Mouse (Mus musculus) limb, embryonic 12.5 days (tissue): ENCODE measurements around the gene Pfas. TPM values are rescaled to one million over a fixed set of nuclear protein-coding genes. Genes with fewer than 3 reads are reported as not detected.

Experiments
- ATAC-seq: fragments of 200-750 bp; cut with Nextera tagmentation; 2 replicates; pipeline ENCODE4 v1.8.0; 2017; ENCODE audit warnings: low read depth, moderate TSS enrichment; ENCODE audit not compliant: insufficient number of reproducible peaks, insufficient read depth, low FRiP score, low TSS enrichment
- H3K27ac ChIP-seq: fragments of 300-500 bp; sonication (generic); 2 replicates; pipeline ENCODE4 v1.5.1; 2016; ENCODE audit warnings: mild to moderate bottlenecking, moderate library complexity
- H3K27me3 ChIP-seq: fragments of 300-500 bp; sonication (generic); 2 replicates; pipeline ENCODE4 v1.6.1; 2016; ENCODE audit warnings: mild to moderate bottlenecking, moderate library complexity
- H3K36me3 ChIP-seq: fragments of 300-500 bp; sonication (generic); 2 replicates; pipeline ENCODE4 v1.6.1; 2016; ENCODE audit warnings: mild to moderate bottlenecking, moderate library complexity
- H3K4me1 ChIP-seq: fragments of 300-500 bp; sonication (generic); replicated peaks from 2 replicates; pipeline ENCODE4 v1.6.1; 2016
- H3K4me2 ChIP-seq: fragments of 300-500 bp; sonication (generic); 2 replicates; pipeline ENCODE4 v1.6.1; 2016; ENCODE audit warnings: mild to moderate bottlenecking, moderate library complexity
- H3K4me3 ChIP-seq: fragments of 300-500 bp; sonication (generic); replicated peaks from 2 replicates; pipeline ENCODE4 v1.5.1; 2016; ENCODE audit warnings: mild to moderate bottlenecking
- H3K9ac ChIP-seq: fragments of 300-500 bp; sonication (generic); replicated peaks from 2 replicates; pipeline ENCODE4 v1.6.1; 2016; ENCODE audit warnings: mild to moderate bottlenecking, moderate library complexity
- H3K9me3 ChIP-seq: fragments of 300-500 bp; sonication (generic); 2 replicates; pipeline ENCODE4 v1.6.1; 2016; ENCODE audit warnings: mild to moderate bottlenecking, moderate library complexity
- WGBS: fragments of 180-500 bp; shearing (Covaris S2); methylation state at CpG from one replicate; pipeline ENCODE4 v1.1.7; 2016; 5-methylcytosine and 5-hydroxymethylcytosine counted together
- polyA plus RNA-seq: library from polyadenylated mRNA; unstranded; fragments of >200 nt; fragmentation: Nextera tagmentation; extraction: Ambion mirVana; gene quantifications from 2 replicates; pipeline ENCODE4 v1.2.1, GENCODE M21; 2016

Gene Pfas
- polyA plus RNA-seq, 1 experiment from 2014 or later, result 48.5 TPM

GRCm38 (mm10) chr11:69037231-69038061, 29.2 kb upstream of the Pfas start:
- Histone ChIP-seq H3K27me3 (no peaks in the 10 kb centered on the region), H3K9ac (peak overlapping the region; percentile 80), H3K4me2 (peak overlapping the region; percentile 55), H3K9me3 (no peaks in the 10 kb centered on the region), H3K4me3 (peak overlapping the region; percentile 69), H3K36me3 (peaks cover 39% of the 10 kb centered on the region), H3K4me1 (peaks cover 21% of the 10 kb centered on the region), H3K27ac (peak overlapping the region; percentile 86)
- 1% methylated on average over 34 of the region's 34 CpGs for WGBS
- no peak for ATAC-seq

DNA sequence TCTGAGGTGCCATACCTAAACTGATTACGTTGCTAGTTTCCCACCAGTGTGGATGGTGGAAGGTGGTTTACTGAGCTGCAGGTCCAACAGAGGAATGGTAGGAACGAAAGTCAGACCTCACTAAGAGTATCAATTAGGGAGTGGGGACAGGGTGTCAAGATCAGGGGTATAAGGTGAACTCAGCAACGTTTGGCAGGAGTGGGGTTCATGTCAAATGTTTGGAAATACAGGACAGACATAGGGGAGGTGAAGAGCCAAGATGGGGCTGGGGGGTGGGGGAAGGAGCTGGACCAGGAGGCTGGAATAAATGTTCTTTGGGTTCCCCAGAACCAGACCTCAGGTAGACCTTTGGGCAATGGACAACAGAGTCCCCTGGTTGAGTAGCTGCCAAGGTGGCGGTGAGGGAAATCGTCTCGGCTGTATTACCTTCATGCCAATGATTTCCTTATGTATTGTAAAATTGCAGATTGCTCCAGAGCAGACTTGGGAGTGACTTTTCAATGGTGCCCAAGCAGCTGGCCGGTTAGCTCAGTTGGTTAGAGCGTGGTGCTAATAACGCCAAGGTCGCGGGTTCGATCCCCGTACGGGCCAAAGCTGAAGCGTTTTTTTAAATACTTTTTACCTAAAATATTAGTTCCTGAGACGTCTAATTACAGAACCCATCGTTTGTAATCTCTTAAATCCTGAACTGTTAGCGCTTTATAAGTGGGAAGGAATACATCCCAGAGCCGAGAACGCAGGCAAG, 28.4 kb upstream of the Pfas start:
- Histone ChIP-seq H3K4me3 (peak overlapping the region; percentile 69), H3K9ac (peak overlapping the region; percentile 80), H3K36me3 (peaks cover 46% of the 10 kb centered on the region), H3K4me1 (peaks cover 21% of the 10 kb centered on the region), H3K27ac (peak overlapping the region; percentile 86), H3K9me3 (no peaks in the 10 kb centered on the region), H3K27me3 (no peaks in the 10 kb centered on the region), H3K4me2 (peak overlapping the region; percentile 55)
- 10% methylated on average over 20 of the region's 20 CpGs for WGBS
- ATAC-seq, result no peak

- peaks cover 54% of the 10 kb centered on the region for H3K36me3 ChIP-seq
Observed at GRCm38 (mm10) chr11:69035849-69036248, 27.6 kb upstream of the Pfas start.

GRCm38 (mm10) chr11:69035411-69035810, 27.2 kb upstream of the Pfas start:
- Histone ChIP-seq H3K9ac (no peak overlapping the region), H3K4me1 (peaks cover 21% of the 10 kb centered on the region), H3K4me3 (0 out of 2 replicates have a peak overlapping the region, but pooled peaks have one; percentile 12), H3K27me3 (no peaks in the 10 kb centered on the region), H3K36me3 (peaks cover 58% of the 10 kb centered on the region), H3K27ac (peak overlapping the region; percentile 24), H3K9me3 (no peaks in the 10 kb centered on the region), H3K4me2 (no peak overlapping the region)
- WGBS, result 86% methylated on average over 9 of the region's 9 CpGs
- ATAC-seq, result no peak

More at GRCm38 (mm10) chr11:69035849-69036248, 27.6 kb upstream of the Pfas start:
- peaks cover 21% of the 10 kb centered on the region for H3K4me1 ChIP-seq
- H3K9ac ChIP-seq, result no peak overlapping the region
- H3K27ac ChIP-seq, result peak overlapping the region; percentile 24
- no peaks in the 10 kb centered on the region for H3K27me3 ChIP-seq
- peak overlapping the region; percentile 55 for H3K4me2 ChIP-seq
- no peak for ATAC-seq
- WGBS, result 11% methylated on average over 8 of the region's 8 CpGs
- peak overlapping the region; percentile 12 for H3K4me3 ChIP-seq
- H3K9me3 ChIP-seq, result no peaks in the 10 kb centered on the region

DNA sequence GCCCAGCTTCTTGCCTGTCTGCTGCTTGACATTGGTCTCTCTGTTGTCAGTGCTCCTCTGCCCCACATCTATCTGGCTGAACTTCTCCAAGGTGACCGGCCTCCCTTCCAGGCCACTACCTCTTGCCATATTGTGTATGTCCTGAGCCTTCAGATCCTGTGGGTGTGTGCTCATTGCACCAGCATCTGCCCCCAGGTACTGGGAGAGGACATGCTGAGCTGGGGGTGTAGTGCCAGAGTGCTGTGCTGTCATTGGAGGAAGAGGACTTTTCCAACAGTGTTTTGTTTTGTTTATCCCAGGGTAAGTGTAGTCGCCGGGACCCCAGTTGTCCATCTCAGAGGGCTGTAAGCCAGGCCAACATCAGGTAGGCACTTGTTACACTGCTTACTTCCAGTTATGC, 26.3 kb upstream of the Pfas start:
- no peaks in the 10 kb centered on the region for H3K9me3 ChIP-seq
- no peak for ATAC-seq
- H3K27me3 ChIP-seq, result no peaks in the 10 kb centered on the region
- H3K4me3 ChIP-seq, result no peak overlapping the region
- no peak overlapping the region for H3K9ac ChIP-seq
- H3K4me2 ChIP-seq, result no peak overlapping the region
- H3K27ac ChIP-seq, result no peak overlapping the region
- H3K4me1 ChIP-seq, result peaks cover 19% of the 10 kb centered on the region
- 86% methylated on average over 3 of the region's 3 CpGs for WGBS
- peaks cover 67% of the 10 kb centered on the region for H3K36me3 ChIP-seq

DNA sequence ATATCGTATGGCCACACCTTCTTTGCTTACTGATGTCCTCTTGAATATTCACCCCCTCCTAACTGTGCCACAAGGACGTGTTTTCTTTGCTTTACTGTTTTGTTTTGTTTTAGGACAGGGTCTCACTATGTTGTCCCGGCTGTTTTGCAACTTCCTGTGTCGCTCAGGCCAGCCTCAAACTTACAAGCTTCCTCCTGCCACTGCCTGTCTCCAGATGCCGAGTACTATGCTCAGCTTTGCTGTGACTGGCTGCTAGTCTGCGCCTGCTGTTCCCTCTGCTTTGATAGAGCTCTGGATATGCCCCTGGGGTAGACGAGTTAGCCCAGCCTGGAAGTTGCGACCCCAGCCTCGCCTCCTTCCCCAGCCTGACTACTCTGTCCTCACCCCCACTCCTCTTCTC, 25.3 kb upstream of the Pfas start:
- no peak overlapping the region for H3K4me3 ChIP-seq
- peaks cover 9% of the 10 kb centered on the region for H3K4me1 ChIP-seq
- H3K36me3 ChIP-seq, result peaks cover 77% of the 10 kb centered on the region
- H3K27me3 ChIP-seq, result no peaks in the 10 kb centered on the region
- H3K9me3 ChIP-seq, result no peaks in the 10 kb centered on the region
- ATAC-seq, result no peak
- H3K9ac ChIP-seq, result no peak overlapping the region
- H3K27ac ChIP-seq, result no peak overlapping the region
- WGBS, result 76% methylated on average over 9 of the region's 9 CpGs
- H3K4me2 ChIP-seq, result no peak overlapping the region

DNA sequence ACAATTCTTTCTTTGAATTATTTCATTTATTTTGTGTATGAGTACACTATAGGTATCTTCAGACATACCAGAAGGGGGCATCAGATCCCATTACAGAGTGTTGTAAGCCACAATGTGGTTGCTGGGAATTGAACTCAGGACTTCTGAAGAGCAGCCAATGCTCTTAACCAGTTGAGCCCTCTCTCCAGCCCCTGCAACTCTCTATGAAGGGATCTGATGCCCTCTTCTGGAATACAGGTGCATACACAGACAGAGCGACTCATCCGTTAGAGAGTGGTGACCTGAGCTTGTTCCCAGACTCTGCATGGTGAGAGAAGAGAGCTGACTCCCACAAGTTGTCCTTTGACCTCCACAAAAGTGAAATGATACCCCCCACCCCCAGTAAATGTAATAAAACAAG, 20.5 kb upstream of the Pfas start:
- peaks cover 99% of the 10 kb centered on the region for H3K36me3 ChIP-seq
- 72% methylated on average over 2 of the region's 2 CpGs for WGBS

GRCm38 (mm10) chr11:69026562-69026961, 18.3 kb upstream of the Pfas start:
- Histone ChIP-seq H3K9me3 (no peaks in the 10 kb centered on the region), H3K27ac (no peak overlapping the region), H3K36me3 (peaks cover 100% of the 10 kb centered on the region), H3K4me1 (no peaks in the 10 kb centered on the region), H3K27me3 (no peaks in the 10 kb centered on the region), H3K9ac (no peak overlapping the region), H3K4me2 (no peak overlapping the region), H3K4me3 (no peak overlapping the region)
- WGBS, result 95% methylated on average over 3 of the region's 3 CpGs
- ATAC-seq, result no peak

More for the DNA sequence above, 20.5 kb upstream of the Pfas start:
- H3K9ac ChIP-seq, result no peak overlapping the region
- no peak overlapping the region for H3K27ac ChIP-seq
- no peaks in the 10 kb centered on the region for H3K4me1 ChIP-seq
- H3K4me3 ChIP-seq, result no peak overlapping the region
- H3K9me3 ChIP-seq, result no peaks in the 10 kb centered on the region
- H3K4me2 ChIP-seq, result no peak overlapping the region
- ATAC-seq, result no peak
- no peaks in the 10 kb centered on the region for H3K27me3 ChIP-seq

DNA sequence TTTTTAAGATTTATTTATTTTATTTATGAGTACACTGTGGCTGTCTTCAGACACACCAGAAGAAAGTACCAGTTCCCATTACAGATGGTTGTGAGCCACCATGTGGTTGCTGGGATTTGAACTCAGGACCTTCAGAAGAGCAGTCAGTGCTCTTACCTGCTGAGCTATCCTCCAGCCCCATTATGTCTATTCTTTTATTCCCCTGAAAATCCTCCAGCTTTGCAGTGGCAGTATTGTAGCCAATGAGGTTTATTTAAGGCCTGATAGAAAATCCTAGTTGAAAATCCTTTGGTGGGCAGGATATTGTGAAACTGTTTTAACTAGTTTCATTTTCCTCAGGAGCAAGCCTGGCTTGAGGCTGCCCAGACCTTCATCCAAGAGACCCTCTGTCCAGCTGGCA, 12.4 kb upstream of the Pfas start:
- H3K4me3 ChIP-seq, result no peak overlapping the region
- no peak overlapping the region for H3K27ac ChIP-seq
- H3K27me3 ChIP-seq, result no peaks in the 10 kb centered on the region
- H3K4me1 ChIP-seq, result peaks cover 8% of the 10 kb centered on the region
- peaks cover 54% of the 10 kb centered on the region for H3K36me3 ChIP-seq
- ATAC-seq, result no peak
- H3K9me3 ChIP-seq, result no peaks in the 10 kb centered on the region
- H3K4me2 ChIP-seq, result no peak overlapping the region
- no peak overlapping the region for H3K9ac ChIP-seq

GRCm38 (mm10) chr11:69016755-69017154, 8.5 kb upstream of the Pfas start:
- Histone ChIP-seq H3K4me2 (peak overlapping the region; percentile 65), H3K27ac (no peak overlapping the region), H3K4me3 (peak overlapping the region; percentile 64), H3K36me3 (peaks cover 14% of the 10 kb centered on the region), H3K9ac (peak overlapping the region; percentile 80), H3K9me3 (no peaks in the 10 kb centered on the region), H3K27me3 (no peaks in the 10 kb centered on the region), H3K4me1 (peaks cover 8% of the 10 kb centered on the region)
- no peak for ATAC-seq
- WGBS, result 69% methylated on average over 3 of the region's 3 CpGs

DNA sequence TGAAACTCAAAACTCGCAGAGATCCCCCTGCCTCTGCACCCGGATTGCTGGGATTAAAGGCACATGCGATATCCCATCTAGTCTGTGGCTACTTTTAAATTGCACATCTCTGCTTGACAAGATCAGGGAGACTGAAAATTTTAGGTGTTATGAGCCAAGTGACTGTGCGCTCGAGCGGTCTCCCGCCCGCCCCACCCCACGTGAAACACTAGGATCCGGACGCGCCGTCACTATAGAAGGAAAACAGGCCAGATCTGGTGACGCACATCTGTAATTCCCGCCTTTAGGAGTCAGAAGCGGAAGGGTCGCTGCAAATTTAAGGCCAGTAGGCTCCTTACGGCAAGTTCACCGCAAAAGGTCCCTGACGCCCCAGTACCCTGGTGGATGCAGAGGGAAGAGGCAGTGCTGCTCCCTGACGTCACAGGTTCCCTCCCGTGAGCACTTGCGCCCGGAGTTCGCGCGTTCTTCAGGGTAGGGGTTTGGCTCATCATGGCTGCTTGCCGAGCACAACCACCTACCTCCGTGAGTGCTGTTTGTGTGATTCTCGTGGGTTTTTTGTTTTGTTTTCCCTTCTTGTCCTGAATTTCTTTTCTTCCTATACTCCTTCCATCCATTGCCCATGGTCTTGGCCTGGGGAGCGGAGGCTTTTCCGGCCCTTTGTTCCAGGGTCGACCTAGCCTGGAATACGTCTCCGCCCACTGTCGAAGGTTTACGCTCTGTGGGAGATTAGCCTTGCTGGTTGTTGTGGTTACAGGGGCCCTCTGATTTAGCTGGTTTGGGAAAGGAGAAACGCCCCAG, 7.6 kb upstream of the Pfas start, which contains the start of gene Ctc1:
TSS of gene Ctc1 (plus strand) at position 268 of the 798 bp plus-strand sequence.
- Histone ChIP-seq H3K27ac (peak within 1 kb of the TSS; percentile 91), H3K4me1 (peaks cover 12% of the 10 kb centered on the region), H3K27me3 (no peaks in the 10 kb centered on the region), H3K36me3 (peaks cover 5% of the 10 kb centered on the region), H3K9ac (peak within 1 kb of the TSS; percentile 80), H3K4me3 (peak within 1 kb of the TSS; percentile 64), H3K9me3 (no peaks in the 10 kb centered on the region), H3K4me2 (peak within 1 kb of the TSS; percentile 65)
- ATAC-seq, result peak; percentile 94
- WGBS, result 4% methylated on average over 38 of the region's 38 CpGs
